Mouse (Mus musculus): ENCODE data around the gene Gm12216. TPM values are rescaled to one million over a fixed set of nuclear protein-coding genes. Genes with fewer than 3 reads are reported as not detected.

Gene Gm12216
- total and polyA plus RNA-seq, 3 experiments = 2.6 to 4.4 (median 2.6) TPM

GRCm38 (mm10) chr11:53734970-53735681 lies 123.9 kb downstream of the Gm12216 start:
- H3K36me3 ChIP-seq (ENCODE audit: control insufficient read depth, insufficient read depth, low read length) = no peaks in the 10 kb centered on the region
- H3K4me1 ChIP-seq (ENCODE audit: control insufficient read depth, insufficient read depth, low read length) = no peaks in the 10 kb centered on the region
- intact Hi-C loops (cut with DNase I) = loop anchor here (2.0 to 10.0 kb wide), 2 partner anchors 116 to 220 kb away; no protein-coding TSS in a partner anchor
- H3K27me3 ChIP-seq (ENCODE audit: control insufficient read depth, insufficient read depth, low read length) = no peaks in the 10 kb centered on the region
- no peak for DNase-seq
- no peak overlapping the region for H3K27ac ChIP-seq
- no peaks in the 10 kb centered on the region for H3K79me2 ChIP-seq (replicated peaks; ENCODE audit: control insufficient read depth, insufficient read depth, low read length)
- H3K4me3 ChIP-seq = no peak overlapping the region
- TF ChIP-seq POLR2A (IDR thresholded peaks at IDR 0.05; ENCODE audit: insufficient read depth, low read depth, low read length) (no peak), CTCF (IDR thresholded peaks at IDR 0.05) (no peak), EP300 (IDR thresholded peaks at IDR 0.05; ENCODE audit: insufficient read depth, low read depth, low read length) (no peak)
- H3K9ac ChIP-seq (ENCODE audit: low read depth, low read length) = no peak overlapping the region
- WGBS = 60% methylated on average over 18 of the region's 18 CpGs

GRCm38 (mm10) chr11:53734431-53734830 lies 124.6 kb downstream of the Gm12216 start:
- WGBS = 75% methylated on average over 2 of the region's 2 CpGs
- no peak overlapping the region for H3K9ac ChIP-seq (ENCODE audit: low read depth, low read length)
- H3K36me3 ChIP-seq (ENCODE audit: control insufficient read depth, insufficient read depth, low read length) = no peaks in the 10 kb centered on the region
- no peak overlapping the region for H3K4me3 ChIP-seq
- intact Hi-C loops (cut with DNase I) = loop anchor here (2.0 to 10.0 kb wide), 2 partner anchors 116 to 220 kb away; no protein-coding TSS in a partner anchor
- no peak for DNase-seq
- no peak overlapping the region for H3K27ac ChIP-seq
- no peaks in the 10 kb centered on the region for H3K27me3 ChIP-seq (ENCODE audit: control insufficient read depth, insufficient read depth, low read length)
- no peaks in the 10 kb centered on the region for H3K4me1 ChIP-seq (ENCODE audit: control insufficient read depth, insufficient read depth, low read length)
- H3K79me2 ChIP-seq (replicated peaks; ENCODE audit: control insufficient read depth, insufficient read depth, low read length) = no peaks in the 10 kb centered on the region
- TF ChIP-seq EP300 (IDR thresholded peaks at IDR 0.05; ENCODE audit: insufficient read depth, low read depth, low read length) (no peak), POLR2A (IDR thresholded peaks at IDR 0.05; ENCODE audit: insufficient read depth, low read depth, low read length) (no peak), CTCF (IDR thresholded peaks at IDR 0.05) (no peak)

- no peaks in the 10 kb centered on the region for H3K36me3 ChIP-seq (ENCODE audit: control insufficient read depth, insufficient read depth, low read length)
- H3K27me3 ChIP-seq (ENCODE audit: control insufficient read depth, insufficient read depth, low read length) = no peaks in the 10 kb centered on the region
- no peak overlapping the region for H3K27ac ChIP-seq
- no peak overlapping the region for H3K4me3 ChIP-seq
- WGBS = 82% methylated on average over 7 of the region's 7 CpGs
- H3K4me1 ChIP-seq (ENCODE audit: control insufficient read depth, insufficient read depth, low read length) = no peaks in the 10 kb centered on the region
- H3K9ac ChIP-seq (ENCODE audit: low read depth, low read length) = no peak overlapping the region
- TF ChIP-seq EP300 (IDR thresholded peaks at IDR 0.05; ENCODE audit: insufficient read depth, low read depth, low read length) (no peak), CTCF (IDR thresholded peaks at IDR 0.05) (peak; percentile 30), POLR2A (IDR thresholded peaks at IDR 0.05; ENCODE audit: insufficient read depth, low read depth, low read length) (no peak)
- intact Hi-C loops (cut with DNase I) = loop anchor here (2.0 to 10.0 kb wide), 2 partner anchors 117 to 221 kb away; no protein-coding TSS in a partner anchor
- no peaks in the 10 kb centered on the region for H3K79me2 ChIP-seq (replicated peaks; ENCODE audit: control insufficient read depth, insufficient read depth, low read length)
- DNase-seq = no peak
Observed at GRCm38 (mm10) chr11:53733824-53734223, 125.2 kb downstream of the Gm12216 start.

Small RNA genes within 50 kb of the gene (microRNA-seq; reads per million reads assigned to microRNA genes)
- gene Mir7671 = 0 reads per million in 2 experiments

Other genes starting within 250 kb of the Gm12216 start
- not detected for gene Il4, start 240.6 kb downstream of the Gm12216 start, total RNA-seq (2021)
- gene Il4, start 240.6 kb downstream of the Gm12216 start, polyA plus RNA-seq (2012; rRNA removed) = 0.27 TPM in 1 of 2 replicates, not detected in the other
- not detected for gene Il13, start 224.6 kb downstream of the Gm12216 start, total RNA-seq (2021)
- not detected in 2 replicates for gene Il13, start 224.6 kb downstream of the Gm12216 start, polyA plus RNA-seq (2012; rRNA removed)
- 1 to 10 TPM; 6.8 TPM for gene Rad50, start 151.9 kb downstream of the Gm12216 start, total RNA-seq (2021)
- 1.9 and 3.0 TPM in 2 replicates for gene Rad50, start 151.9 kb downstream of the Gm12216 start, polyA plus RNA-seq (2012; rRNA removed)
- gene Il5, start 138.5 kb downstream of the Gm12216 start, total RNA-seq (2021) = not detected
- gene Il5, start 138.5 kb downstream of the Gm12216 start, polyA plus RNA-seq (2012; rRNA removed) = 0.12 and 0.21 TPM in 2 replicates
- gene Irf1, start 89.2 kb downstream of the Gm12216 start, total RNA-seq (2021) = 10 to 100 TPM; 15.2 to 19.7 TPM
- 20.5 and 28.6 TPM in 2 replicates for gene Irf1, start 89.2 kb downstream of the Gm12216 start, polyA plus RNA-seq (2012; rRNA removed)
- gene Gm17334, start 86.1 kb downstream of the Gm12216 start, total RNA-seq (2021) = under 1 TPM in 1 of 2 experiments, not detected in 1; 0.47 TPM
- gene Gm17334, start 86.1 kb downstream of the Gm12216 start, polyA plus RNA-seq (2012; rRNA removed) = 1.4 and 1.8 TPM in 2 replicates
- 10 to 100 TPM; 20.9 to 23.7 TPM for gene Slc22a5, start 32.4 kb upstream of the Gm12216 start, total RNA-seq (2021)
- gene Slc22a5, start 32.4 kb upstream of the Gm12216 start, polyA plus RNA-seq (2012; rRNA removed) = 21.6 and 31.4 TPM in 2 replicates
- gene Slc22a21, start 121.1 kb upstream of the Gm12216 start, total RNA-seq (2021) = 1 to 10 TPM; 1.3 to 1.5 TPM
- 0.61 and 1.1 TPM in 2 replicates for gene Slc22a21, start 121.1 kb upstream of the Gm12216 start, polyA plus RNA-seq (2012; rRNA removed)
- 1 to 10 TPM; 5.1 to 5.5 TPM for gene Slc22a4, start 168.8 kb upstream of the Gm12216 start, total RNA-seq (2021)
- 5.6 and 7.0 TPM in 2 replicates for gene Slc22a4, start 168.8 kb upstream of the Gm12216 start, polyA plus RNA-seq (2012; rRNA removed)
- 10 to 100 TPM; 30.8 to 33.8 TPM for gene Pdlim4, start 209.8 kb upstream of the Gm12216 start, total RNA-seq (2021)
- gene Pdlim4, start 209.8 kb upstream of the Gm12216 start, polyA plus RNA-seq (2012; rRNA removed) = 57.6 and 58.2 TPM in 2 replicates
- 10 to 100 TPM; 59.9 to 63.6 TPM for gene P4ha2, start 240.8 kb upstream of the Gm12216 start, total RNA-seq (2021)
- gene P4ha2, start 240.8 kb upstream of the Gm12216 start, polyA plus RNA-seq (2012; rRNA removed) = 37.4 and 62.3 TPM in 2 replicates